Mouse (Mus musculus) NIH3T3 (cell line): ENCODE data around the gene Agxt.

ENCODE experiments used
- DNase-seq: peaks from one replicate; pipeline ENCODE4 v3.0.0-alpha.2; 2012; ENCODE audit warnings: low read depth

Gene Agxt

GRCm38 (mm10) chr1:93135036-93135526 lies at the start of gene Agxt:
Agxt (plus strand) TSS chr1:93135240.
- no peak for DNase-seq

GRCm38 (mm10) chr1:93092582-93092981 lies 42.5 kb upstream of the Agxt start:
- DNase-seq = no peak

- DNase-seq = no peak
Observed at GRCm38 (mm10) chr1:93098956-93099355, 36.1 kb upstream of the Agxt start.

- no peak for DNase-seq
Observed at GRCm38 (mm10) chr1:93100243-93100575, 34.8 kb upstream of the Agxt start.

GRCm38 (mm10) chr1:93100576-93101491 lies 34.2 kb upstream of the Agxt start:
- no peak for DNase-seq

- DNase-seq = no peak
Observed at GRCm38 (mm10) chr1:93101571-93102061, 33.4 kb upstream of the Agxt start, which contains the start of gene Kif1a. Kif1a (minus strand) TSS chr1:93101951.

GRCm38 (mm10) chr1:93102700-93103099 lies 32.3 kb upstream of the Agxt start:
- DNase-seq = no peak

GRCm38 (mm10) chr1:93114713-93115463 lies 20.2 kb upstream of the Agxt start:
- DNase-seq = peak; percentile 74

GRCm38 (mm10) chr1:93115471-93115870 lies 19.6 kb upstream of the Agxt start:
- DNase-seq = no peak

- no peak for DNase-seq
Observed at GRCm38 (mm10) chr1:93118816-93119215, 16.2 kb upstream of the Agxt start.

GRCm38 (mm10) chr1:93123179-93123854 lies 11.7 kb upstream of the Agxt start:
- DNase-seq = peak; percentile 49

- DNase-seq = no peak
Observed at GRCm38 (mm10) chr1:93124066-93124465, 11.0 kb upstream of the Agxt start.

- DNase-seq = peak; percentile 69
Observed at GRCm38 (mm10) chr1:93125256-93125655, 9.8 kb upstream of the Agxt start.

- no peak for DNase-seq
Observed at GRCm38 (mm10) chr1:93128209-93128608, 6.8 kb upstream of the Agxt start.

- DNase-seq = peak; percentile 93
Observed at GRCm38 (mm10) chr1:93128710-93129349, 6.2 kb upstream of the Agxt start.

GRCm38 (mm10) chr1:93130242-93130983 lies 4.6 kb upstream of the Agxt start:
- DNase-seq = no peak

- no peak for DNase-seq
Observed at GRCm38 (mm10) chr1:93132676-93133075, 2.4 kb upstream of the Agxt start.

- no peak for DNase-seq
Observed at GRCm38 (mm10) chr1:93138534-93138933, 3.5 kb downstream of the Agxt start.

GRCm38 (mm10) chr1:93139713-93140112 lies 4.7 kb downstream of the Agxt start:
- peak; percentile 64 for DNase-seq

GRCm38 (mm10) chr1:93142871-93143270 lies 7.8 kb downstream of the Agxt start:
- no peak for DNase-seq

GRCm38 (mm10) chr1:93144176-93144575 lies 9.1 kb downstream of the Agxt start:
- no peak for DNase-seq
